Comparison of ENCODE assay signal across 9 mouse cellular contexts in genomic region chr19:60417611-60418010, GRCm38 (mm10). TPM values are rescaled to one million over a fixed set of nuclear protein-coding genes. Genes with fewer than 3 reads are reported as not detected.
DNase-seq lines count a peak whose midpoint lies in the region; ATAC-seq lines count a peak whose summit lies in the region.
"Had no signal": no experiment of that assay in that cellular context is flagged by ENCODE, and none has a peak within 500 bp of the region (broad histone marks: within the 10 kb centered on the region; RNA-seq: fewer than 3 reads in every experiment).

No protein-coding gene starts in this region.

- H3K9ac ChIP-seq in hindbrain, embryonic 11.5 days (ENCODE audit: low read depth, low read length): no peak overlapping the region
- H3K9ac ChIP-seq in midbrain, embryonic 14.5 days (replicated peaks; ENCODE audit: low read length): no peak overlapping the region
- H3K9ac ChIP-seq: embryonic facial prominence, embryonic 12.5 days had no signal

- no peak overlapping the region for H3K4me3 ChIP-seq in hindbrain, embryonic 11.5 days (ENCODE audit: low read depth, low read length)
- H3K4me3 ChIP-seq in midbrain, embryonic 14.5 days (replicated peaks; ENCODE audit: low read depth, low read length): no peak overlapping the region
- H3K4me3 ChIP-seq: embryonic facial prominence, embryonic 12.5 days had no signal

- no peaks in the 10 kb centered on the region for H3K4me1 ChIP-seq in hindbrain, embryonic 11.5 days (replicated peaks; ENCODE audit: control insufficient read depth, insufficient read depth, low read length)
- H3K4me1 ChIP-seq in midbrain, embryonic 14.5 days (ENCODE audit: control insufficient read depth, insufficient read depth, low read length): no peaks in the 10 kb centered on the region
- H3K4me1 ChIP-seq: embryonic facial prominence, embryonic 12.5 days had no signal

- no peaks in the 10 kb centered on the region for H3K36me3 ChIP-seq in hindbrain, embryonic 11.5 days (ENCODE audit: control insufficient read depth, insufficient read depth, low read length)
- no peaks in the 10 kb centered on the region for H3K36me3 ChIP-seq in midbrain, embryonic 14.5 days (ENCODE audit: control insufficient read depth, insufficient read depth, low read length)
- H3K36me3 ChIP-seq: embryonic facial prominence, embryonic 12.5 days had no signal

- H3K4me2 ChIP-seq in hindbrain, embryonic 11.5 days (replicated peaks; ENCODE audit: low read depth, low read length): no peak overlapping the region
- H3K4me2 ChIP-seq in midbrain, embryonic 14.5 days (ENCODE audit: low read length): no peak overlapping the region
- H3K4me2 ChIP-seq: embryonic facial prominence, embryonic 12.5 days had no signal

- no peaks in the 10 kb centered on the region for H3K27me3 ChIP-seq in hindbrain, embryonic 11.5 days (ENCODE audit: control insufficient read depth, insufficient read depth, low read length)
- H3K27me3 ChIP-seq in midbrain, embryonic 14.5 days (ENCODE audit: control insufficient read depth, insufficient read depth, low read length): no peaks in the 10 kb centered on the region
- H3K27me3 ChIP-seq: embryonic facial prominence, embryonic 12.5 days had no signal

- peak; percentile 18 to 25 for DNase-seq in left cerebral cortex, adult 18-20 months (ENCODE audit: low spot score in 2 of 2)
- no peak for DNase-seq in left cerebral cortex, adult 8-10 months (ENCODE audit: low spot score in 2 of 2)
- DNase-seq in adipocyte (ENCODE audit: low spot score): peak; percentile 35
- DNase-seq in hindbrain, embryonic 11.5 days (ENCODE audit: low spot score): peak; percentile 46
- DNase-seq in midbrain, embryonic 14.5 days: peak; percentile 84
- no peak for DNase-seq in gastrocnemius, postnatal 36 days
- no peak for DNase-seq in spleen, adult 12 weeks (ENCODE audit: low spot score)

- no peaks in the 10 kb centered on the region for H3K9me3 ChIP-seq in hindbrain, embryonic 11.5 days (ENCODE audit: control insufficient read depth, low read length)
- no peaks in the 10 kb centered on the region for H3K9me3 ChIP-seq in midbrain, embryonic 14.5 days (ENCODE audit: control insufficient read depth, low read length)
- H3K9me3 ChIP-seq: embryonic facial prominence, embryonic 12.5 days had no signal

- WGBS in hindbrain, embryonic 11.5 days: 78% methylated on average over 1 of the region's 1 CpGs
- WGBS in midbrain, embryonic 14.5 days: 67% methylated on average over 1 of the region's 1 CpGs

- intact Hi-C loops in gastrocnemius, postnatal 36 days (cut with DNase I): no loop called here

- no peak for ATAC-seq in hindbrain, embryonic 11.5 days (ENCODE audit: low FRiP score)
- no peak; the same call in 1 of the 2 replicates for ATAC-seq in midbrain, embryonic 14.5 days (ENCODE audit: low FRiP score, low TSS enrichment)

- H3K27ac ChIP-seq in hindbrain, embryonic 11.5 days (ENCODE audit: low read depth, low read length): no peak overlapping the region
- H3K27ac ChIP-seq in midbrain, embryonic 14.5 days (replicated peaks; ENCODE audit: low read depth, low read length): no peak overlapping the region
- H3K27ac ChIP-seq: embryonic facial prominence, embryonic 12.5 days had no signal

RNA-seq across cellular contexts. Expression of gene Prlhr, which starts 50.5 kb away (rescaled TPM):
- total RNA-seq in left cerebral cortex, adult 18-20 months (2021): under 1 TPM; 0.23 to 0.35 TPM
- total RNA-seq in left cerebral cortex, adult 8-10 months (2022): under 1 TPM; 0.46 to 0.62 (median 0.55) TPM
- 0.15 TPM in 1 of 2 replicates, not detected in the other for polyA plus RNA-seq in hindbrain, embryonic 11.5 days (2014; fragmentation: Nextera tagmentation; extraction: Ambion mirVana)
- 0.32 and 0.36 TPM in 2 replicates for polyA plus RNA-seq in midbrain, embryonic 14.5 days (2014; fragmentation: Nextera tagmentation; extraction: Ambion mirVana)
- total RNA-seq in gastrocnemius, postnatal 36 days (2021): not detected
- polyA plus RNA-seq: embryonic facial prominence, embryonic 12.5 days; small intestine, adult 2 months had no signal

Comparison
In these comparisons a context has a peak if more than half of its experiments do, and no peak if none do; other contexts are left out.
1. DNase-seq: peak in left cerebral cortex, adult 18-20 months (2 of 2), adipocyte (single experiment), hindbrain, embryonic 11.5 days (single experiment) and midbrain, embryonic 14.5 days (single experiment); none in left cerebral cortex, adult 8-10 months (0 of 2), gastrocnemius, postnatal 36 days (0 of 2) and spleen, adult 12 weeks (single experiment).